Mouse (Mus musculus) spleen, postnatal 0 days (tissue): Measurements from ENCODE around the gene Ppp2r5b. TPM values are rescaled to one million over a fixed set of nuclear protein-coding genes. Genes with fewer than 3 reads are reported as not detected.

ENCODE experiments used
- microRNA counts: library from miRNA; unstranded; fragments of <30 nt; microRNA quantifications from one replicate; lab custom pipeline; 2015
- polyA plus RNA-seq: library from polyadenylated mRNA; unstranded; fragments of >200 nt; fragmentation: Nextera tagmentation; extraction: Ambion mirVana; gene quantifications from 2 replicates; pipeline ENCODE4 v1.2.1, GENCODE M21; 2015

The Ppp2r5b gene
- polyA plus RNA-seq: 5.0 and 6.2 TPM in 2 replicates

GRCm38 (mm10) chr19:6235084-6236052, at the start of gene Ppp2r5b:
TSS of gene Ppp2r5b (minus strand) at chr19:6235872.

GRCm38 (mm10) chr19:6276426-6277421, 41.1 kb upstream of the Ppp2r5b start, which contains the start of gene Ehd1:
TSS of gene Ehd1 (plus strand) at chr19:6276725.

GRCm38 (mm10) chr19:6241274-6242107, 5.8 kb upstream of the Ppp2r5b start, which contains the start of gene Atg2a:
TSS of gene Atg2a (plus strand) at chr19:6241668.

GRCm38 (mm10) chr19:6226135-6226534, 9.5 kb downstream of the Ppp2r5b start, which contains the start of gene Gpha2:
TSS of gene Gpha2 (plus strand) at chr19:6226380.

GRCm38 (mm10) chr19:6184131-6184530, 51.5 kb downstream of the Ppp2r5b start, which contains the start of gene Majin:
TSS of gene Majin (plus strand) at chr19:6184388.

MicroRNAs encoded within 50 kb of the gene (microRNA counts, 519-probe panel; counts per million panel counts)
- 88.3 counts per million for microRNA mmu-miR-192 (lab: Ali Mortazavi, UCI)

Other genes with a start within 250 kb of the Ppp2r5b start
- 0.18 and 0.33 TPM in 2 replicates for gene Slc22a20, start 249.7 kb downstream of the Ppp2r5b start, polyA plus RNA-seq
- gene Capn1, start 220.0 kb downstream of the Ppp2r5b start, polyA plus RNA-seq: 17.5 and 18.8 TPM in 2 replicates
- 13.7 and 15.3 TPM in 2 replicates for gene Syvn1, start 189.3 kb downstream of the Ppp2r5b start, polyA plus RNA-seq
- 41.2 and 44.7 TPM in 2 replicates for gene Mrpl49, start 178.1 kb downstream of the Ppp2r5b start, polyA plus RNA-seq
- 972 and 981 TPM in 2 replicates for gene Fau, start 178.0 kb downstream of the Ppp2r5b start, polyA plus RNA-seq
- 24.3 and 28.5 TPM in 2 replicates for gene Znhit2, start 174.7 kb downstream of the Ppp2r5b start, polyA plus RNA-seq
- gene Tm7sf2, start 167.5 kb downstream of the Ppp2r5b start, polyA plus RNA-seq: 3.8 and 3.9 TPM in 2 replicates
- 37.6 and 41.3 TPM in 2 replicates for gene Vps51, start 158.6 kb downstream of the Ppp2r5b start, polyA plus RNA-seq
- not detected in 2 replicates for gene Tmem262, start 155.8 kb downstream of the Ppp2r5b start, polyA plus RNA-seq
- 0.28 and 0.61 TPM in 2 replicates for gene Gm28374, start 153.6 kb downstream of the Ppp2r5b start, polyA plus RNA-seq
- gene Zfpl1, start 150.9 kb downstream of the Ppp2r5b start, polyA plus RNA-seq: 30.3 and 32.0 TPM in 2 replicates
- 38.6 and 42.9 TPM in 2 replicates for gene Cdca5, start 150.9 kb downstream of the Ppp2r5b start, polyA plus RNA-seq
- gene AC131692.1, start 141.5 kb downstream of the Ppp2r5b start, polyA plus RNA-seq: 0.21 and 0.32 TPM in 2 replicates
- 0.34 and 0.40 TPM in 2 replicates for gene Naaladl1, start 130.1 kb downstream of the Ppp2r5b start, polyA plus RNA-seq
- gene Sac3d1, start 117.2 kb downstream of the Ppp2r5b start, polyA plus RNA-seq: 29.3 and 29.9 TPM in 2 replicates
- 31.6 and 32.1 TPM in 2 replicates for gene Snx15, start 107.6 kb downstream of the Ppp2r5b start, polyA plus RNA-seq
- 0.96 and 1.0 TPM in 2 replicates for gene Batf2, start 94.9 kb downstream of the Ppp2r5b start, polyA plus RNA-seq
- 37.1 and 37.2 TPM in 2 replicates for gene Arl2, start 94.3 kb downstream of the Ppp2r5b start, polyA plus RNA-seq
- not detected in 2 replicates for gene Majin, start 51.5 kb downstream of the Ppp2r5b start, polyA plus RNA-seq
- 0.17 and 0.22 TPM in 2 replicates for gene Gpha2, start 9.5 kb downstream of the Ppp2r5b start, polyA plus RNA-seq
- 4.4 and 5.6 TPM in 2 replicates for gene Atg2a, start 5.8 kb upstream of the Ppp2r5b start, polyA plus RNA-seq
- 66.5 and 75.4 TPM in 2 replicates for gene Ehd1, start 40.9 kb upstream of the Ppp2r5b start, polyA plus RNA-seq
- gene Cdc42bpg, start 70.6 kb upstream of the Ppp2r5b start, polyA plus RNA-seq: 0.40 and 0.67 TPM in 2 replicates
- gene Men1, start 99.1 kb upstream of the Ppp2r5b start, polyA plus RNA-seq: 19.0 and 19.8 TPM in 2 replicates
- gene Map4k2, start 105.3 kb upstream of the Ppp2r5b start, polyA plus RNA-seq: 13.0 and 20.0 TPM in 2 replicates
- gene Sf1, start 127.8 kb upstream of the Ppp2r5b start, polyA plus RNA-seq: 66.4 and 69.6 TPM in 2 replicates
- gene Pygm, start 148.5 kb upstream of the Ppp2r5b start, polyA plus RNA-seq: 6.7 and 9.0 TPM in 2 replicates
- gene Rasgrp2, start 163.5 kb upstream of the Ppp2r5b start, polyA plus RNA-seq: 106 and 138 TPM in 2 replicates
- 0.66 and 0.89 TPM in 2 replicates for gene Nrxn2, start 182.9 kb upstream of the Ppp2r5b start, polyA plus RNA-seq